Mouse (Mus musculus) ES-E14 (cell line): ENCODE results near the gene Hspb2.

ENCODE experiments used
- HCFC1 ChIP-seq: IDR thresholded peaks from 2 replicates; pipeline ENCODE4 v1.6.1; 2012; ENCODE audit warnings: low read length, inconsistent platforms, borderline replicate concordance; ENCODE audit not compliant: insufficient read depth
- ZC3H11A ChIP-seq: IDR thresholded peaks from 2 replicates; pipeline ENCODE4 v1.6.1; 2012; ENCODE audit warnings: low read depth, mild to moderate bottlenecking, inconsistent platforms, low read length, borderline replicate concordance
- ZNF384 ChIP-seq: IDR thresholded peaks from 2 replicates; pipeline ENCODE4 v1.6.1; 2012; ENCODE audit warnings: low read depth, low read length, inconsistent platforms

DNA sequence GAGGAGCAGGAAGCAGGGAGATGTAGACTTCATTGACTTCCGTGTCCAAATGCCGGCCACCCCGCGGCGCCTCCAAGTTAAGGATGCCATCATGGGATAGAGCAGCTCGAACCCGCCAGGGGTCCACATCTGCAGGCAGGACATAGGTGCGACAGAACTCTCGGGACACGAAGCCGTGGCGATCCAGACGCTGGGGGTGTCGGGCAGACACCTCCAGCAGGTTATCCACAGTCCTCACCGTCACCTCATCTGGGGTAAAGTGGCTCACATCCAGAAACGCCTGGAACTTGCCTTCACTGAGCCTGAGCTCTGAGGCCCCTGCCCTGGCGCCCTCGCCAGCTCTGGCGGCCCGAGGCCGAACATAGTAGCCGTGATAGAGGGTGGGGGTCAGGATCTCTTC is 831 bp downstream of the Hspb2 start, which contains the start of gene Cryab:
- TF ChIP-seq ZC3H11A (no peak), ZNF384 (no peak), HCFC1 (no peak)
